In the genomic region with DNA sequence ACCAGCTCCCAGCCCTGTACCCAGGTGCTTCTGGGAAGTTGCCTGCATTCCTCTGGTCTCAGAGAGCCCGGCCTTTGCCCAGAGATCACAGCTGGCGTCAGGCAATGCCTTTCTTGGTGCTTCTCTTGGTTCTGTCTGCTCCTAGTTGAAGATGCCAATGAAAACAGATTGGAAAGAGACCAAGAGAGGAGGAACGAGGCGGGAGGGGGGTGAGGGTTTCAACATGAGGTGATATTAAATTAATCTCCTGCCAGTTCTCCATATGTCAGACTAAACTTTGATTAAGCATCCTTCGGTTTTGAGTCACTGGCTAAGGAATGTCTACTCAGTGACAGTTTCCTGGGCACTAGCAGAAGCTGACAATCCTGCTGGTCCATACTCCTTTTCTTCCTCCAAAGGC, we compare ENCODE assay signal across 15 mouse cellular contexts.
A peak's percentile ranks its signal among the peaks of the same experiment; 100 is the strongest.
DNase-seq lines count a peak whose midpoint lies in the region; TF ChIP-seq lines count a peak whose summit lies in the region.
"Had no signal": no experiment of that assay in that cellular context is flagged by ENCODE, and none has a peak within 500 bp of the region (broad histone marks: within the 10 kb centered on the region; RNA-seq: fewer than 3 reads in every experiment).

No protein-coding gene starts in this region.

- no peak overlapping the region for H3K4me3 ChIP-seq in layer of hippocampus, adult 2 months
- H3K4me3 ChIP-seq: embryonic facial prominence, embryonic 10.5 days; erythroblast, embryonic 14.5 days; heart, embryonic 10.5 days; hindbrain, embryonic 13.5 days; intestine, embryonic 15.5 days had no signal

- peak; percentile 20 for DNase-seq in cerebellum, adult 9-10 months
- DNase-seq in cerebellum, postnatal 25 days, result no peak
- DNase-seq in layer of hippocampus, adult 2 months (ENCODE audit: low spot score in 2 of 2), result no peak
- no peak for DNase-seq in layer of hippocampus, postnatal 14 days (ENCODE audit: low spot score in 2 of 2)
- peak; percentile 9 for DNase-seq in thymus, postnatal 25 days
- no peak for DNase-seq in thymus, adult 18-20 months
- no peak for DNase-seq in ovary, postnatal 14 days (ENCODE audit: low spot score)
- DNase-seq in gastrocnemius, postnatal 4 days (ENCODE audit: low spot score in 2 of 2), result no peak
- DNase-seq: gastrocnemius, postnatal 36 days had no signal

- no peak for TF ChIP-seq CTCF in layer of hippocampus, adult 2 months (conservative IDR thresholded peaks at IDR 0.05)

- peak overlapping the region; percentile 40 for H3K27ac ChIP-seq in layer of hippocampus, adult 2 months
- H3K27ac ChIP-seq: embryonic facial prominence, embryonic 10.5 days; heart, embryonic 10.5 days; hindbrain, embryonic 13.5 days; hindbrain, postnatal 0 days; intestine, embryonic 15.5 days had no signal

Comparison
In these comparisons a context has a peak if more than half of its experiments do, and no peak if none do; other contexts are left out.
1. DNase-seq: peak in cerebellum, adult 9-10 months (single experiment) and thymus, postnatal 25 days (single experiment); none in cerebellum, postnatal 25 days (0 of 2), layer of hippocampus, adult 2 months (0 of 2), layer of hippocampus, postnatal 14 days (0 of 2), thymus, adult 18-20 months (0 of 2), ovary, postnatal 14 days (single experiment) and gastrocnemius, postnatal 4 days (0 of 2).